ENCODE assay signal across 29 mouse cellular contexts in genomic region chr4:34449582-34449981, GRCm38 (mm10).
"Had no signal": no experiment of that assay in that cellular context is flagged by ENCODE, and none has a peak within 500 bp of the region (broad histone marks: within the 10 kb centered on the region; RNA-seq: fewer than 3 reads in every experiment).

No protein-coding gene starts in this region.

- H3K9ac ChIP-seq: heart, embryonic 13.5 days; heart, embryonic 15.5 days; hindbrain, embryonic 12.5 days; hindbrain, embryonic 13.5 days; hindbrain, embryonic 14.5 days; hindbrain, embryonic 15.5 days; intestine, embryonic 15.5 days; kidney, embryonic 15.5 days had no signal

- H3K4me2 ChIP-seq: heart, embryonic 13.5 days; heart, embryonic 15.5 days; hindbrain, embryonic 12.5 days; hindbrain, embryonic 13.5 days; hindbrain, embryonic 14.5 days; hindbrain, embryonic 15.5 days; intestine, embryonic 15.5 days; kidney, embryonic 15.5 days had no signal

- H3K4me3 ChIP-seq: heart, embryonic 13.5 days; heart, embryonic 15.5 days; hindbrain, embryonic 10.5 days; hindbrain, embryonic 12.5 days; hindbrain, embryonic 13.5 days; hindbrain, embryonic 15.5 days; intestine, embryonic 15.5 days; kidney, embryonic 15.5 days; layer of hippocampus, adult 2 months; left cerebral cortex, adult 2 months had no signal

- H3K36me3 ChIP-seq: heart, embryonic 13.5 days; heart, embryonic 15.5 days; hindbrain, embryonic 10.5 days; hindbrain, embryonic 12.5 days; hindbrain, embryonic 13.5 days; hindbrain, embryonic 15.5 days; intestine, embryonic 15.5 days; kidney, embryonic 15.5 days had no signal

- H3K27me3 ChIP-seq: heart, embryonic 13.5 days; heart, embryonic 15.5 days; hindbrain, embryonic 12.5 days; hindbrain, embryonic 13.5 days; hindbrain, embryonic 15.5 days; intestine, embryonic 15.5 days; kidney, embryonic 15.5 days had no signal

- H3K27ac ChIP-seq: heart, embryonic 13.5 days; heart, embryonic 15.5 days; hindbrain, embryonic 10.5 days; hindbrain, embryonic 12.5 days; hindbrain, embryonic 13.5 days; hindbrain, embryonic 14.5 days; hindbrain, embryonic 15.5 days; hindbrain, postnatal 0 days; intestine, embryonic 15.5 days; kidney, embryonic 15.5 days; kidney, postnatal 0 days; layer of hippocampus, adult 2 months; left cerebral cortex, adult 2 months had no signal

- H3K4me1 ChIP-seq: heart, embryonic 13.5 days; heart, embryonic 15.5 days; hindbrain, embryonic 10.5 days; hindbrain, embryonic 12.5 days; hindbrain, embryonic 13.5 days; hindbrain, embryonic 15.5 days; intestine, embryonic 15.5 days; kidney, embryonic 15.5 days had no signal

- H3K9me3 ChIP-seq: heart, embryonic 13.5 days; heart, embryonic 15.5 days; hindbrain, embryonic 10.5 days; hindbrain, embryonic 12.5 days; hindbrain, embryonic 13.5 days; hindbrain, embryonic 15.5 days; intestine, embryonic 15.5 days; kidney, embryonic 15.5 days had no signal

- DNase-seq: heart, postnatal 10 days; heart, postnatal 14 days; heart, postnatal 36 days; heart, postnatal 4 days; kidney, adult 11 months; kidney, adult 18-20 months; kidney, adult 2 months; kidney, adult 8-10 months; kidney, adult 9 months; kidney, postnatal 10 days; kidney, postnatal 14 days; kidney, postnatal 25 days; kidney, postnatal 36 days; kidney, postnatal 4 days; layer of hippocampus, adult 9-11 months; layer of hippocampus, postnatal 36 days had no signal
